Mouse (Mus musculus) frontal cortex, postnatal 14 days (tissue): Measurements from ENCODE around the gene Zfp692.

Source experiments
- DNase-seq, 2 experiments: peaks; one replicate each; pipeline ENCODE4 v3.0.0; 2022; ENCODE audit warnings: low spot score in 2 of 2

The Zfp692 gene

DNA sequence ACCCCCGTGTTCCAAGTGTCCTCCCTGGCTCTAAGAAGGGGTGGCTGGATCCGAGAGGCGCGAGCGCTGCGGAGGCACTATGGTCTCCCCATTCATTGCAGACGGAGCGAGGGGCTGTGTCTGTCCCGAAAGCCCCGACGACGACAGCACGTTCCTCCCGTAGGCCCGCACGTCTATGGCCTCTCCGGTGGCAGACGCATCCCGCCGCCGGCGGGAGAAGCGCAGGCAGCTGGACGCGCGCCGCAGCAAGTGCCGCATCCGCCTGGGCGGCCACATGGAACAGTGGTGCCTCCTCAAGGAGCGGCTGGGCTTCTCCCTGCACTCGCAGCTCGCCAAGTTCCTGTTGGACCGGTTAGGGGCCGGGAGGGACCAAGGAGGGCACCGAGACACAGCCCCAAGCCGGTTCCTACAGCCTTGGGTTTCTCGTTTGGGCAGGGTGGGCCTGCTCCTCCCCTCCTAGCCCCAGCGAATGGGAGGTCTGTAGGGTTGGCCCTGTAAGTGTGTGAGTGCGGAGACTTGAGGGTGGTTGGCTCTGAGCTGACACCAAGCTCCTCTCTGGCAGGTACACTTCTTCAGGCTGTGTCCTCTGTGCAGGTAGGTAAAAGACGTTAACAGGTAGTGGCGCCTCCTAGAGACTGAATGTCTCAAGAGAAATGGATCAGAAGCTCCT is 677 bp downstream of the Zfp692 start:
- no peak for DNase-seq

DNA sequence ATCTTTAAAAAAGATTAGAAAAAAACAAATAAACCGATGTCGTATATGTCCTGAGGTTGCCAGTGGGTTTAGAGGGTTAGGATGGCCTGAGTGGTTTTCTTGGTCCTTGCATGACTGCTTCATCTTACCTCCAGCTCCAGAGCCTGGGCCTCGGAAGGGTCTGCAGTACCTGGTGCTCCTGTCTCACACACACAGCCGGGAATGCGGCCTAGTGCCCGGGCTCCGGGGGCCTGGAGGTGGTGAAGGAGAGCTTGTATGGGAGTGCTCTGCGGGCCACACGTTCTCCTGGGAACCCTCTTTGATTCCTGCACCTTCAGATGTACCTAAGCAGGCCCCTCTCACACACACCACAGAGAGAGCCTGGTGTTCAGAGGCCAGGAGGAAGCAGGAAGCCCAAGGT is 1.8 kb downstream of the Zfp692 start:
- no peak for DNase-seq

DNA sequence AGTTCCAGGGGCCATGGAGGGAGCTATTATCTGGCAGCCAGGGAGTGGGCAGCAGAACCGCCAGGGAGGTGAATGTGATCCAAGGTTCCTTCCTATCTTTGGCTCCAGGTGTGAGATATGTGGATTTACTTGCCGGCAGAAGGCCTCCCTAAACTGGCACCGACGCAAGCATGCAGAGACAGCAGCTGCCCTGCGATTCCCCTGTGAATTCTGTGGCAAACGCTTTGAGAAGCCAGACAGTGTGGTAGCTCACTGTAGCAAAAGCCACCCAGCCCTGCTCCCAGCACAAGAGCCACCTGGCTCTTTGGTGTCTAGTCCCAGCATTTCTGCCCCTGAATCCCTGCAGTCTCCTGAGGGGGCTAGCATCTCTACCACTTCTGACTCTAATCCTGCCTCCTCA is 7.2 kb downstream of the Zfp692 start:
- DNase-seq, result no peak

DNA sequence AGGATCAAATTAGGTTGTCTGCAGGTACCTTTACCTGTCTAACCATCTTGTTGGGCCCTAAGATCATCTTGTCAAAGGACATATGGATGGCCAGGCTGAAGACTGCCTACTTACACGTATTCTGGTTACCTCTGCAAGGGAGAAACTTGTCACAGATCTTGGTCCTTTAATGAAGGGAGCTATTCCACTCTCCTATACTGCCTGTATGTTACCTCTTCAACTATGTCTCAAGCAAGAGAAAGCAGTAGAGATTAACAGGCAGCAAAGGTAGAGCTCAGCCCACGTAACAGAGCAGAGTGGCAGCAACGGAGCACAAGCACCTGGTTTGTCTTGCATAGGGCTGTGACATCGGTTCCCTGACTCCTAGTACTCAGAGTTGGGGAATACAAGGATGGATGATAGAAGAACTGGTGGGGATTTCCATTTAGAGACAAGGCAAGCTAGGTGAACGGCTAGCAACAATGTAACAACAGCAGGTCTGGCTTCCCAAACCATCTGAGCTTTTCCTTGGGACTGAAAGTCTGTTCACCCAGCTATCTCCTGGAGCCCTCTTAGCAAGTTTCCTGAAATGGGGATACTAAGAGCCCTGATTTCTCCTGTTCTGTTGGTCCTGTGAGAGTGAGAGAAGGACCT is 8.8 kb downstream of the Zfp692 start:
- no peak for DNase-seq

DNA sequence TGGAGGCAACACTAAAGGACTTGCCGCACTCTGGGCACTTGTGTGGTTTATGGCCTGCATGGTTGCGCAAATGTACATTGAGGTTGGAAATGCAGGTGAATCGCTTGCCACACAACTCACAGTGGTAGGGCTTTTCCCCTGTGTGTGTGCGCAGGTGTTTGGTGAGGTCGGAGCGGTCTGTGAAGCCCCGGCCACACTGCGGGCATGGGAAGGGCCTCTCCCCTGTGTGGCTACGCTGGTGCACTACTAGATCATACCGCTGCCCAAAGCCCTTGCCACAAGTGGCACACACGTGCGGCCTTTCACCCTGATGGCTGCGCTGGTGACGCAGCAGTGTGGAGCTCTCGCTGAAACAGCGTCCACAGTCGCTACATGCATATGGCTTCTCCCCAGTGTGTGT is 9.5 kb downstream of the Zfp692 start:
- DNase-seq, result no peak

DNA sequence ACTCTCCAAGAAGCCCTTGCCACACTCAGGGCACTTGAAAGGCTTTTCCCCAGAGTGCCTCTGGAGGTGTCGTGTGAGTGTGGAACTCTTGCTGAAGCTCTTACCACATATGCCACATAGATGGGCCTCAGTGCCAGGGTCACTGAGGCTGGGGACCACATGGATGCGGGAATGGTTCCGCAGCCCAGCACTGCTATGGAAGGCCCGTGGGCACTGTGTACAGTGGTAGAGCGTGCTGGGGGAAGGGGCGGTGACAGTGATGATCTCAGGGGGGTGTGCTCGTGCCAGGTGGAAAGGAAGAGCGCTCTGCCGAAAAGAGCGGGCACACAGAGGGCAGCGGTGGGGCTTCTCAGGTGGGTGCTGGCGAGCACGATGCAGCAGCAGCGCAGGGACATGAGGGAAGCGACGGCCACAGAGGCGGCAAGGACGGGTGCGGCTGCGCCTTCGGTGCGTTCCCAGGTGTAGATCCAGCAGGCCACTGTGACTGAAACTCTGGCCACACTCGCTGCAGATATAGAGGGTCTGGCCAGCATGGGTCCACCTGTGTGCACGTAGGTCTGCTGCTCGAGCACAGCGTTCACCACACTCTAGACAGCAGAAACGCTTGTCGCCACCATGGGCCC is 10.0 kb downstream of the Zfp692 start:
- no peak for DNase-seq

DNA sequence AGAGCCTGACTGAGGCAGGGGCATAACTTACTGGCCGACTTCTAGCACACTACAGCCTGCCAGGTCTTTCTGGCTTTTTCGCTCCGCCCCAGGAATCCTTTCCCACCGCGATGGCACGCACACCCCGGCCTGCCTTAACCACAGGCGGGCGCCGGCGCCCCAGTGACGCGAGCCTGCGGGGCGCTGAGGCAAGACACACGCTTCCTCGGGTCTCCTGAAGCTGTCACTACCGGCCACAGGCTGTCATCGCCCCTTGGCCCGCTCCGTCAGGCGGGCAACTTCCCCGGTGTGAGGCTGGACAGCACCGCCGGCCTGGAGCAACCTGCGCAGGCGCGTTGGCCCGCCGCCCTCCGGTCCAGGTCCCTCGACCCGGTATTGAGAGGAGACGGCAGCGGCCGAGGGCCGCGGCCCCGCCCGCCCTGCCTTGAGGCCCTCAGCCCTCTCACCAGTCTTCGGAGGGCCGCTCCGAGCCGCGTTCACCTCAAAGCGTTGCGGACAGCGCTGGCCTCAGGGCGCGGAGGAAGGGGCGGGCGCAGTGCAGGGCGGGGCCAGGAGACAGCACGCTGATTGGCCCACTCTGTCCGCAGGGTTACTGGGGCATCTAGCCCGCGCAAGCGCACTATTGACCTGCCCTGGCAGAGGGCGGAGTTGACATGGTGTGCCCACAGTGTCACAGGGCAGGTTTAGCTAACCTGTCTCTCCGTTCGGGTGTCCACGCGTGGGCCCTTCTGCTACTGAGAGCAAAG is 16.1 kb downstream of the Zfp692 start:
- peak; percentile 92 to 94 for DNase-seq

DNA sequence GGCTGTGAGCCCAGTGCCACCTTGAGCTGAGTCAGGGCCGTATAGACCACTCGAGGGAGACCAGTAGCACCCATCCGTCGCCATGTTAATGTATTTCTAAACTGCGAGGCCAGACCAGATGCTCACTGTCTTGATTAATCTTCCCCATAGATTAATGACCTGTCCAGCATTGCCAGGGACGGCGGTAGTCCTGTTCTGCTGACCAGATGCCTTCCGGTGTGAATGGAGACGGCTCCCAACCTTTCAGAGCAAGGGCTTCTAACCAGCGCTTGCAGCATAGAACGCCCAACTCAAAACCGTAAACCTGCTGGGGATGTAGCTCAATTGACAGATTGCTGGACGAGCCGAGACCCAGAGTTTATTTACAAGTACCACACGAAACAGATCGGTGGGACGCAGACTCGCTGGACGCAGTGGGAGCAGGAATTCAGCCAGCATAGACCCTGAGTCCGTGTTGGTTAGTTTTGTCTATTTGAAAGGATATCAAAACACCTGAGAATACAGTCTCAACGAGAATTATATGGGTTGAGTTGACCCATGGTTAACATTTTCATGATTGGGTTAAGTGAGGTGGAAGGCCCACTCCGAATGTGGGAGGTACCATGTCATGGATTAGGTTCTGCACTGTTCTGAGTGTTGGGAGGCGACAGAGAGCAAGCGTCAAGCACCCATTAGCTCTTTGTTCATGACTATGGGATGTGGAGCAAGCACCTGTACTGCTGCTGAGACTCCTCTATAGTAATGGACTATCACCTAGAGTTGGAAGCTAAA is 16.9 kb downstream of the Zfp692 start:
- DNase-seq, result no peak

DNA sequence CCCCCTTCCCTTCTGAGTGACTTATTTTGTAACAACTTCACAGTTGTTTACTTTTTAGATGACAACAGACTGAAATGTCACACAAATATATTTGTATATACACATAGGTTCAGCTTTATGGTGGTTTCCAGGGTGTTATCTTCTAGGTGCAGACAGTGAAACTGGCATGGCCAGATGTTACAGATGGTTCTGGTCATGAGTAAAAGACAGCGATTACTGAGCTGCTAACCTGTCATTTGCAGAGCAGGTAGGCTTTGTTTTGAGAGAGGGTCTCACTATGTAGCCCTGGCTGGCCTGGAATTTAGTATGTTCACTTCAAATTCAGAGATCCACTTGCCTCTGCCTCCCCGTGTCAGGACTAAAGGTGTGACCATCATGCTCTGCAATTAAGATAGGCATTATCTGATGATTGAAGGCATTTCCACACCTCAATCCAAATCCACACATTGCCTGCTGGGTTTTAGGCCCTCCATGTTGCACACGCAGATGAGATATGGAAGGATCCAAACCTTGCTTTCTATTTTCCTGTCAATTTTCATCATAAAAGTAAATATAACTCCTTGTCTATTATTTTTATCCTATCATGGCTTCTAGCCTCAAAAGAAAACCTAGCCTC is 17.9 kb downstream of the Zfp692 start:
- DNase-seq, result no peak

DNA sequence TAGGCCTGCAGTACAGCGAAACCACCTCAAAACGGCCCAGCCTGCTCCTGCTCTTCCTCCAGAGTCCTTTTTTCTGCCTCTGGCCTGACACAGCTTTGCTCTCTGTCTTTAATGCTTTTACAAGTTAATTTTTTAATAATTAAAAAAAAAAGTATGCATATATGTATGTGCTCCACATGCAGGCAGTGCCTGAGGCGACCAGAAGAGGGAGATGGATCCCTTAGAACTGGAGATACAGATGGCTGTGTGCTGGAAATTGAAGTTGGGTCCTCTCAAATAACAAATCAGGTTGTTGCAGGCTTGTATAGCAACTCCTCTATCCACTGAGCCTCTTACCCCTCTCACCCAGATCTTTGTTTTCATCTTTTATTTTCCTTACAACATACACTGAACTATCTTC is 19.9 kb downstream of the Zfp692 start:
- no peak for DNase-seq

DNA sequence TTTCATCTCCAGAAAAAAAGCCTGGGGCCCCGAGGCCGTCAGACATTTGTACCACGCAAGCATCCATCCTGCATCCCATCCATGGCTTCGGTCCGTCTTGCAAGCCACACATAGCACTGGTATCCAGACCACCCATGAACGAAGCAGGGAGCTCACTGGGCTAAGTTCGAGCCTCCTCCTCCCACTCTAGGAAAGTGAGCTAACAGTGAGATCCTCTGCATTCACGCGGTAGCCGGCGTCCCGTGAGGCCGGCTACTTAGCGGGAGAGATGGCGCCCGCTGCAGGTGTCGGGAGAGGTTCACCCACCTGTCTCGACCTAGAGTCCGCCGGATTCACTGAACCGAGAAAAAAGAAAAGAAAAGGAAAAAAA is 23.0 kb downstream of the Zfp692 start:
- no peak for DNase-seq

DNA sequence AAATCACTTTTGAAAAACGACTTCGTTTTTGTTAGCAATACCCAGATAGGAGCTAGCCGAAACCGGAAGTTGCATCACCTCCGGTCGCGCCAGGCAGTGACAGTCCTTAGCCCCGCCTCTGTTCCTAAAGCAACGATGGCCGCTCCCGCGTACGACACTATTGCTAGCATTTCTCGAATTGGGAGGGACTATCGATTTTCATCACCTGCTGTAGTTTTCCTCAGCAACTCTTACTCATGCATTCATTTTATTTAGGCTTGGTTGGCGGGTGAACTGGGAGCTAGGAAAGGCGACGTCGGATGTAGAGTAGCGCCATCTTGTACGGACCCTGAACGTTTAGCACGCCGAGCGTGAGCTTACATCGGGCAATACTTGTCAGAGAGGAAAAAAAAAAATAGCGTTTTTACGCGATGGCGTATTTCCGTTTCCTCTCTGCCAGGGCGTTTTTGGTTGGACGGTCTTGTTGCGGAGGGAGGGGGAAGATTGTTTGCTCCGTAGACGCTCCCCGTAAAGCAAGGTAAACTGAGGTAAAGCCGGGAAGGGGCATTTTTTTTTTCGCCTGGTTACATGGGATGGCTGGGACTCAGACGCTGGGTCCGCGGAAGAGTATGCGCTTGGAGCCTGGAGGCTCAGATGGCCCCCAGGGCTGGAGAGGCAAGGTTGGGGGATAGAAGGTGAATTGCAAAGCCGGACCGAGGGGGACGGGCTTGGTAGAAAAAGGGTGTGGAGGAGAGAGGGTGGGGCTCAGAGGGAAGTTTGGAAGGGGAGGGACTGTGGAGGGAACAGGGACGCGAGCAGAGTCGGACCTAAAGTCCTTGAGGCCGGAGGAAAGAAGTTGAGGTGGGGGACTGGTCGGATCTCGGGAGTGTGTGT is 23.6 kb downstream of the Zfp692 start, which contains the start of the genes Zfp672 and Sh3bp5l:
TSS of gene Zfp672 (minus strand) at position 64 of the 873 bp plus-strand sequence.
TSS of gene Sh3bp5l (plus strand) at position 449 of the 873 bp plus-strand sequence.
- DNase-seq, result peak; percentile 84 to 88

DNA sequence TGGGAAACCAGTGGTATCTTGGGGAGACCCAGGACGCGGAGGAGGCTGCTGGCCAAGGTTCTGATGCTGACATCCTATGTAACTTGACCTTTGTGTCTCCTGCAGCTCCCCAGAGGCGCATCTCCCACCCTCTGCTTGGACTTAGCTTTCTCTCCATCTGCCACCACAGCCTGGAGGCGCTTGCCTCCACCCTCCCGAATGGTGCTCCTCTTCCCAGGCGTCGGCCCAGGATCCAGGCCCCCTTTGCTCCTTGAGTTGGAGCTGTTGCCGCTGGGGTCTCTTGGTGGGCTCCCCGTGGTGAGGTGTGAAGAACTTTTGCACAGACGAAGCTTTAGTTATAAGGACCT is 24.3 kb downstream of the Zfp692 start:
- no peak for DNase-seq

DNA sequence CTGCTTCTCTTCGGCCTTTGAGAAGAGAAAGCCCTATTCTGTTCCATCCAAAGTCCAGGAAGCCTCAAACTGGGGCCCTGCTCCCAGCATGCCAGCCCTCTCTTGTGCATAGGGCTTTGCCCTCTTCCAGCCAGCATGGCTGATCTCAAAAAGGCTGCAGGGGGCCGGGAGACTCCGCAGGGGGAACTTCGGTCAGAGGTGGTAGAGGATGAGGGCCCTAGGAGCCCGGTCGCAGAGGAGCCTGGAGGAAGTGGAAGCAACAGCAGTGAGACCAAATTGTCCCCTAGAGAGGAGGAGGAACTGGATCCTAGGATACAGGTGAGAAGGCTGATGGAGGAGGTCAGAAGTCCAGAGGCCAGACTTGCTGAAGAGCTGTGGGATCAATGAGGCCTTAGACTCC is 24.7 kb downstream of the Zfp692 start:
- no peak for DNase-seq

DNA sequence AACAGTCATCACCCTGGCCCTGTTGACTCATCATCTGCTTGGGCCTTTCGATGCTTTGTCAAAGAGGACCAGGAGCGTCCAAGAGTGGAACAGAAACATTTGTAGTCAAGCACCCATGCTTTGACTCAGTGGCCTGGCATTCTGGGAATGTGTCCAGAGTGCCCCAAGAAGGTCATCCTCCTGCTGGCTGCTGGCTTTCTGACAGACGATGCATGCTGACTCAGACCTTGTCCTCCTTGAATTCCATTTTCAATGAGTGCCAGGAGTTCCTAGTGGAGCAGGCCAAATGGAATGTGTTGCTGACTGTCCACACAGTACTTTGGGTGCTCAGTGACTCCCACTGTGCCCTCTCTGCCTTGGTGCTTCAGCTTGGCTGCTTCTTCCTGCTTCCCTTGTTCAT is 27.9 kb downstream of the Zfp692 start:
- no peak for DNase-seq

DNA sequence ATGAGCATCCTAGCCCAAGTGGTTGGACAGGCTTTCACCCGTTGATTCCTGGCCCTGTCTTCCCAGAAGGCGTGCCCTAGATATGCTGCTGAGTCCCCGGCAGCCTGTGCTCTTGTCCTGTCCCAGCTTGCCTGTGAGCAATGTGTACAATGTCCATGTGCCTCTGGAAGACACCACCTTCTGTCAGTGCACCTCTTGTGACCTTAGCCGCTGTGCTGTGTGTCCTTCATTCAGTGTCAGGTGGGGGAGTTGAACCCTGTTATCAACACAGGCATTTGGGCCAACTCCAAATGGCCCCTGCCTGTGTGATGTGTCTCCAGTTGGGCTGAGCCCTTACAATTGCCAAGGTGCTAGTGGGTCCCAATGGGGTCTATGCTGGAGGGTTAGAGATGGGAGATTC is 39.9 kb downstream of the Zfp692 start:
- no peak for DNase-seq

DNA sequence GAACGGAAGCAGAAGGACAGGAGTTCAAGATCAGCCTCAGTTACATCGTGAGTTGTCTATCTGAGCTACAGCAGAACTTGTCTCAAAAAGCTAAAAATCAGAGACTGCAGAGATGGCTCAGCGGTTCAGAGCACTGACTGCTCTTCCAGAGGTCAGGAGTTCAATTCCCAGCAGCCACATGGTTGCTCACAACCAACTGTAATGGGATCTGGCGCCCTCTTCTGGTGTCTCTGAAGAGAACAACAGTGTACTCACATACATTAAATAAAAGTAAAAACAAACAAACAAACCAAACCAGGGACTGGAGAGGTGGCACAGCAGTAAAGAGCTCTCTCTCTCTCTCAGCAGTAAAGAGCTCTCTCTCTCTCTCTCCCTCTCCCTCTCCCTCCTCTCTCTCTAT is 43.8 kb downstream of the Zfp692 start:
- DNase-seq, result no peak

DNA sequence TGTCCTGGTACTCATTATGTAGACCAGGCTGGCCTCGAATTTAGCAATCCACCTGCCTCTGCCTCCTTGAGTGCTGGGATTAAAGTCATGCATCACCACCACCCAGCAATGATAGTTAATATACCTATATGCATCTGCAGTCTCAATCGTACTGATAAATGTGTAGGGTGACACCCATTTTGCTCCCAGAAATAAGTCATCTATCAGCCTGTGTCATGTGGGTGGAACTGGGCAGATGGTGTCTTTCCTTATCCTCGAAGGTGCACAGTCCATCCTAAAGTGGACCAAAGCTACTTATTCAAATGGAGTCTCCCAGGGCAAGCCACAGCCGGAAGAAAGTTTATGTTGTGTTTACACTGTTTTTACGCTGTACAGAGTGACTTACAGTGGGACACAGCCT is 44.3 kb downstream of the Zfp692 start:
- no peak for DNase-seq

DNA sequence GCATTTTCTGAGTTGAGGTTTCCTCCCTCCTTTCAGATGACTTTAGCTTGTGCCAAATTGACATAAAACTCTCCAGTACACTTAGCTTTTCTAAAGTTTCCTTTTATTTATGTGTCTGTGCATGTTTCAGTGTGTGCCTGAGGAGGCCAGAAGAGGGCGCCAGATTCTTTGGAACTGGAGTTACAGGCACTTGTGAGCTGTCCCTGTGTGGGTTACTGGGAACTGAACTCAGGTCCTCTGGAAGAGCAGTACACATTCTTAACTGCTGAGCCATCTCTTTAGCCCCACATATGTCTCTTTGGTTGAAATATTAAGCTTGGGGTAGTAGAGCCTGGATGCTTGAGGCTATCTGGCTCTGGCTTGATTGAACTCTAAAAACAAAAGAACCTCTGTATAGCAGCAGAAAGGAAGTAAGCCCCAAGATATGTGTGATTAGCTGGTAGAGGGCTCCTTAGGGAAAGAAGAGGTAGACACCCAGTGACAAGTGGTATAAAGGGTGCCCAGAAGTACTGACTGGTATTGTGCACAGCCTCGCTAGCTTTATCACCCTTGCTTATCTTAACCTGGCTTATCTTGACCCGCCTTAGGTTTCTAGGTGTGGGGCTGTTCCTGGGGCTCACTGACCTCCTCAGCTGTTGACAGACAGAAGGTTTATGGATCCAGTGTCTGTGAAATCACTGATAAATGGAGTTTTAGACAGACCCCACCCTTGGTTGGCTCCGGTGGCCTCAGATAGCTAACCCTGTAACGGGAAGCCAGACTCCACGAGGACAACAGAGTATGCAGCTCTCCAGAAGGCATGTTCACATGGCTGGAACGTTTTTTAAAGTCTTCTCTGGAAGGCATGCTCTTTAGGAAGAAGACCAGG is 46.0 kb downstream of the Zfp692 start:
- no peak for DNase-seq

DNA sequence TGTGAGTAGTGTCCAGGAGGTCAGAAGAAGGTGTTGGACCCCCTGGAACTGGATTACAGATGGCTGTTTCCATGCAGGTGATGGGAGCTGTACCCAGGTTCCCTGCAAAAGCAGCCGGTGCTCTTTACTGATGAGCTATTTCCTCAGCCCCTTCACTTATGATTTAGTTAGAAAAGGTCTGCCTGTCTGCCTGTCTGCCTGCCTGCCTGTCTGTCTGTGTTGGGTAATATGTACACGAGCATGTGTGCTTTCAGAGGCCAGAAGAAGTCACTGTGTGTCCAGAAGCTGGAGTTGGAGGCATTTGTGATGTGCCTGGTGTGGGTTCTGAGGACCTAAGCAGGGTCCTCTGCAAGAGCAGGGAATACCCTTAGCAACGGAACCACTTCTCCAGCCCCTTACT is 46.8 kb downstream of the Zfp692 start:
- DNase-seq, result no peak
